Mouse (Mus musculus) kidney, postnatal 0 days (tissue): ENCODE results near the gene Setd7. TPM values are rescaled to one million over a fixed set of nuclear protein-coding genes. Genes with fewer than 3 reads are reported as not detected.

Experiments used
- ATAC-seq: fragments of 200-750 bp; cut with Nextera tagmentation; replicated peaks from 2 replicates; pipeline ENCODE4 v1.8.0; 2017; ENCODE audit warnings: low read depth, moderate number of reproducible peaks, moderate TSS enrichment, moderate library complexity; ENCODE audit not compliant: low FRiP score
- DNase-seq: peaks from one replicate; pipeline ENCODE4 v3.0.0-alpha.2; 2016; ENCODE audit warnings: low spot score
- H3K27ac ChIP-seq: fragments of 300-500 bp; sonication (generic); 2 replicates; pipeline ENCODE4 v1.5.1; 2014; ENCODE audit warnings: mild to moderate bottlenecking
- H3K27me3 ChIP-seq: fragments of 300-500 bp; sonication (generic); 2 replicates; pipeline ENCODE4 v1.6.1; 2014; ENCODE audit warnings: low read length, mixed read lengths; ENCODE audit not compliant: insufficient read depth
- H3K36me3 ChIP-seq: fragments of 300-500 bp; sonication (generic); 2 replicates; pipeline ENCODE4 v1.6.1; 2014; ENCODE audit warnings: low read length, mixed read lengths; ENCODE audit not compliant: insufficient read depth
- H3K4me1 ChIP-seq: fragments of 300-500 bp; sonication (generic); replicated peaks from 2 replicates; pipeline ENCODE4 v1.6.1; 2014; ENCODE audit warnings: antibody characterized with exemption, low read length, mixed read lengths; ENCODE audit not compliant: insufficient read depth
- H3K4me2 ChIP-seq: fragments of 300-500 bp; sonication (generic); 2 replicates; pipeline ENCODE4 v1.6.1; 2014; ENCODE audit warnings: mild to moderate bottlenecking, low read length, moderate library complexity, mixed read lengths
- H3K4me3 ChIP-seq: fragments of 300-500 bp; sonication (generic); replicated peaks from 2 replicates; pipeline ENCODE4 v1.5.1; 2014; ENCODE audit warnings: low read depth, low read length
- H3K9ac ChIP-seq: fragments of 300-500 bp; sonication (generic); 2 replicates; pipeline ENCODE4 v1.6.1; 2014; ENCODE audit warnings: low read depth, low read length
- H3K9me3 ChIP-seq: fragments of 300-500 bp; sonication (generic); replicated peaks from 2 replicates; pipeline ENCODE4 v1.6.1; 2016; ENCODE audit warnings: low read length, inconsistent platforms, mixed read lengths
- CTCF ChIP-seq: IDR thresholded peaks from 2 replicates; pipeline ENCODE4 v1.5.1; 2016; ENCODE audit warnings: antibody characterized with exemption, low read depth, mild to moderate bottlenecking, moderate library complexity
- WGBS: fragments of 180-500 bp; shearing (Covaris S2); extraction: QIAGEN DNeasy Blood & Tissue Kit; methylation state at CpG from one replicate; pipeline ENCODE4 v1.1.7; 2014; 5-methylcytosine and 5-hydroxymethylcytosine counted together
- polyA plus RNA-seq: library from polyadenylated mRNA; unstranded; fragments of >200 nt; fragmentation: Nextera tagmentation; extraction: Ambion mirVana; gene quantifications from 2 replicates; pipeline ENCODE4 v1.2.1, GENCODE M21; 2015

Gene Setd7
- polyA plus RNA-seq, 1 experiment from 2014 or later = 2.0 TPM

- peaks cover 37% of the 10 kb centered on the region for H3K36me3 ChIP-seq
- no peaks in the 10 kb centered on the region for H3K27me3 ChIP-seq
- no peak overlapping the region for H3K9ac ChIP-seq
- no peak overlapping the region for H3K4me2 ChIP-seq
- H3K27ac ChIP-seq = no peak overlapping the region
- WGBS = 54% methylated on average over 9 of the region's 9 CpGs
- no peak for TF ChIP-seq CTCF
- DNase-seq (peak; percentile 62), ATAC-seq (no peak)
- H3K9me3 ChIP-seq = no peaks in the 10 kb centered on the region
- H3K4me1 ChIP-seq = no peaks in the 10 kb centered on the region
- H3K4me3 ChIP-seq = no peak overlapping the region
These were observed 26.7 kb downstream of the Setd7 start for GRCm38 (mm10) chr3:51534013-51534412.

GRCm38 (mm10) chr3:51533573-51533972 is 27.1 kb downstream of the Setd7 start:
- no peak overlapping the region for H3K4me3 ChIP-seq
- H3K9me3 ChIP-seq = no peaks in the 10 kb centered on the region
- DNase-seq = no peak
- no peak overlapping the region for H3K27ac ChIP-seq
- no peak for ATAC-seq
- WGBS = 56% methylated on average over 5 of the region's 5 CpGs
- TF ChIP-seq CTCF = no peak
- H3K4me2 ChIP-seq = no peak overlapping the region
- no peak overlapping the region for H3K9ac ChIP-seq
- H3K36me3 ChIP-seq = peaks cover 36% of the 10 kb centered on the region
- no peaks in the 10 kb centered on the region for H3K4me1 ChIP-seq
- H3K27me3 ChIP-seq = no peaks in the 10 kb centered on the region

GRCm38 (mm10) chr3:51532282-51532620 is 28.4 kb downstream of the Setd7 start:
- no peak for TF ChIP-seq CTCF
- no peak for DNase-seq
- Histone ChIP-seq H3K36me3 (peaks cover 35% of the 10 kb centered on the region), H3K27me3 (no peaks in the 10 kb centered on the region), H3K27ac (peak overlapping the region; percentile 55), H3K4me1 (no peaks in the 10 kb centered on the region), H3K4me3 (no peak overlapping the region), H3K4me2 (peak overlapping the region; percentile 30), H3K9me3 (no peaks in the 10 kb centered on the region), H3K9ac (no peak overlapping the region)
- 33% methylated on average over 5 of the region's 5 CpGs for WGBS
- ATAC-seq = peak; percentile 77

- Histone ChIP-seq H3K4me2 (peak overlapping the region; percentile 30), H3K4me3 (no peak overlapping the region), H3K27me3 (no peaks in the 10 kb centered on the region), H3K9ac (no peak overlapping the region), H3K27ac (peak overlapping the region; percentile 55), H3K9me3 (no peaks in the 10 kb centered on the region), H3K36me3 (peaks cover 34% of the 10 kb centered on the region), H3K4me1 (no peaks in the 10 kb centered on the region)
- DNase-seq (peak; percentile 91), ATAC-seq (peak; percentile 41)
- no peak for TF ChIP-seq CTCF
- 44% methylated on average over 13 of the region's 13 CpGs for WGBS
These were observed 29.0 kb downstream of the Setd7 start for GRCm38 (mm10) chr3:51531473-51532281.

- Histone ChIP-seq H3K4me2 (no peak overlapping the region), H3K9ac (no peak overlapping the region), H3K4me1 (no peaks in the 10 kb centered on the region), H3K27me3 (no peaks in the 10 kb centered on the region), H3K36me3 (peaks cover 29% of the 10 kb centered on the region; the same call in 1 of the 2 replicates), H3K9me3 (no peaks in the 10 kb centered on the region), H3K4me3 (no peak overlapping the region), H3K27ac (no peak overlapping the region)
- whole genome bisulfite sequencing = 82% methylated on average over 13 of the region's 13 CpGs
- TF ChIP-seq CTCF = no peak
- ATAC-seq (no peak), DNase-seq (no peak)
These were observed 33.8 kb downstream of the Setd7 start for GRCm38 (mm10) chr3:51526891-51527290.

GRCm38 (mm10) chr3:51525186-51525785 is 35.4 kb downstream of the Setd7 start:
- H3K36me3 ChIP-seq = peaks cover 29% of the 10 kb centered on the region; the same call in 1 of the 2 replicates
- no peak for ATAC-seq

More at GRCm38 (mm10) chr3:51525186-51525785, 35.4 kb downstream of the Setd7 start:
- H3K4me2 ChIP-seq = no peak overlapping the region
- H3K27me3 ChIP-seq = no peaks in the 10 kb centered on the region
- no peak for DNase-seq
- H3K9ac ChIP-seq = no peak overlapping the region
- no peak overlapping the region for H3K27ac ChIP-seq
- no peak overlapping the region for H3K4me3 ChIP-seq
- WGBS = 80% methylated on average over 16 of the region's 16 CpGs
- H3K9me3 ChIP-seq = no peaks in the 10 kb centered on the region
- H3K4me1 ChIP-seq = no peaks in the 10 kb centered on the region
- TF ChIP-seq CTCF = no peak
